Mouse (Mus musculus): ENCODE data around the gene Flnb. TPM values are rescaled to one million over a fixed set of nuclear protein-coding genes. Genes with fewer than 3 reads are reported as not detected.

Flnb gene
- polyA plus RNA-seq, 1 experiment from 2014 or later = 14.4 TPM

- H3K27ac ChIP-seq (ENCODE audit: low read depth, low read length) = no peak overlapping the region
- DNase-seq (ENCODE audit: low spot score) (no peak), ATAC-seq (ENCODE audit: insufficient read depth, low FRiP score, low TSS enrichment) (no peak)
- no peaks in the 10 kb centered on the region for H3K36me3 ChIP-seq (ENCODE audit: control insufficient read depth, insufficient read depth, low read length)
- no peaks in the 10 kb centered on the region for H3K27me3 ChIP-seq (ENCODE audit: control insufficient read depth, insufficient read depth, low read length)
- H3K4me2 ChIP-seq (ENCODE audit: low read depth) = no peak overlapping the region
- H3K9me3 ChIP-seq (ENCODE audit: control insufficient read depth, low read length) = no peaks in the 10 kb centered on the region
- no peak overlapping the region for H3K4me3 ChIP-seq (ENCODE audit: low read depth, low read length)
- H3K4me1 ChIP-seq (ENCODE audit: control insufficient read depth, insufficient read depth, low read length) = 0 out of 2 replicates have a peak, but pooled peaks cover 2% of the 10 kb centered on the region
- 84% methylated on average over 6 of the region's 6 CpGs for WGBS
- no peak overlapping the region for H3K9ac ChIP-seq (ENCODE audit: low read length)
Observed at GRCm38 (mm10) chr14:7854366-7854765, 36.6 kb downstream of the Flnb start.

- Histone ChIP-seq H3K36me3 (ENCODE audit: control insufficient read depth, insufficient read depth, low read length) (no peaks in the 10 kb centered on the region), H3K4me1 (ENCODE audit: control insufficient read depth, insufficient read depth, low read length) (0 out of 2 replicates have a peak, but pooled peaks cover 2% of the 10 kb centered on the region), H3K4me2 (ENCODE audit: low read depth) (no peak overlapping the region), H3K9me3 (ENCODE audit: control insufficient read depth, low read length) (no peaks in the 10 kb centered on the region), H3K4me3 (ENCODE audit: low read depth, low read length) (no peak overlapping the region), H3K27ac (ENCODE audit: low read depth, low read length) (no peak overlapping the region), H3K9ac (ENCODE audit: low read length) (no peak overlapping the region), H3K27me3 (ENCODE audit: control insufficient read depth, insufficient read depth, low read length) (no peaks in the 10 kb centered on the region)
- DNase-seq (ENCODE audit: low spot score) = no peak
- 63% methylated on average over 6 of the region's 6 CpGs for WGBS
- no peak for ATAC-seq (ENCODE audit: insufficient read depth, low FRiP score, low TSS enrichment)
Observed at GRCm38 (mm10) chr14:7855101-7855500, 37.3 kb downstream of the Flnb start.

- 45% methylated on average over 5 of the region's 5 CpGs for WGBS
- H3K27ac ChIP-seq (ENCODE audit: low read depth, low read length) = no peak overlapping the region
- no peak for ATAC-seq (ENCODE audit: insufficient read depth, low FRiP score, low TSS enrichment)
Observed at GRCm38 (mm10) chr14:7855501-7855900, 37.7 kb downstream of the Flnb start.

GRCm38 (mm10) chr14:7856348-7856747 is 38.6 kb downstream of the Flnb start:
- 78% methylated on average over 10 of the region's 10 CpGs for WGBS
- Histone ChIP-seq H3K9ac (ENCODE audit: low read length) (no peak overlapping the region), H3K9me3 (ENCODE audit: control insufficient read depth, low read length) (no peaks in the 10 kb centered on the region), H3K36me3 (ENCODE audit: control insufficient read depth, insufficient read depth, low read length) (no peaks in the 10 kb centered on the region), H3K27ac (ENCODE audit: low read depth, low read length) (no peak overlapping the region), H3K4me1 (ENCODE audit: control insufficient read depth, insufficient read depth, low read length) (0 out of 2 replicates have a peak, but pooled peaks cover 2% of the 10 kb centered on the region), H3K27me3 (ENCODE audit: control insufficient read depth, insufficient read depth, low read length) (no peaks in the 10 kb centered on the region), H3K4me2 (ENCODE audit: low read depth) (no peak overlapping the region), H3K4me3 (ENCODE audit: low read depth, low read length) (no peak overlapping the region)
- DNase-seq (ENCODE audit: low spot score) = no peak
- ATAC-seq (ENCODE audit: insufficient read depth, low FRiP score, low TSS enrichment) = no peak

More at GRCm38 (mm10) chr14:7855501-7855900, 37.7 kb downstream of the Flnb start:
- DNase-seq (ENCODE audit: low spot score) = no peak
- H3K9ac ChIP-seq (ENCODE audit: low read length) = no peak overlapping the region
- H3K36me3 ChIP-seq (ENCODE audit: control insufficient read depth, insufficient read depth, low read length) = no peaks in the 10 kb centered on the region
- no peaks in the 10 kb centered on the region for H3K9me3 ChIP-seq (ENCODE audit: control insufficient read depth, low read length)
- no peaks in the 10 kb centered on the region for H3K27me3 ChIP-seq (ENCODE audit: control insufficient read depth, insufficient read depth, low read length)
- no peak overlapping the region for H3K4me2 ChIP-seq (ENCODE audit: low read depth)
- 0 out of 2 replicates have a peak, but pooled peaks cover 2% of the 10 kb centered on the region for H3K4me1 ChIP-seq (ENCODE audit: control insufficient read depth, insufficient read depth, low read length)
- H3K4me3 ChIP-seq (ENCODE audit: low read depth, low read length) = no peak overlapping the region

GRCm38 (mm10) chr14:7857835-7858234 is 40.1 kb downstream of the Flnb start:
- Histone ChIP-seq H3K36me3 (ENCODE audit: control insufficient read depth, insufficient read depth, low read length) (no peaks in the 10 kb centered on the region), H3K4me2 (ENCODE audit: low read depth) (no peak overlapping the region), H3K9ac (ENCODE audit: low read length) (no peak overlapping the region), H3K4me3 (ENCODE audit: low read depth, low read length) (no peak overlapping the region), H3K27ac (ENCODE audit: low read depth, low read length) (no peak overlapping the region), H3K27me3 (ENCODE audit: control insufficient read depth, insufficient read depth, low read length) (no peaks in the 10 kb centered on the region), H3K9me3 (ENCODE audit: control insufficient read depth, low read length) (no peaks in the 10 kb centered on the region), H3K4me1 (ENCODE audit: control insufficient read depth, insufficient read depth, low read length) (0 out of 2 replicates have a peak, but pooled peaks cover 2% of the 10 kb centered on the region)
- ATAC-seq (ENCODE audit: insufficient read depth, low FRiP score, low TSS enrichment) = no peak
- 84% methylated on average over 3 of the region's 3 CpGs for WGBS
- no peak for DNase-seq (ENCODE audit: low spot score)

- no peak for DNase-seq (ENCODE audit: low spot score)
- Histone ChIP-seq H3K4me1 (ENCODE audit: control insufficient read depth, insufficient read depth, low read length) (0 out of 2 replicates have a peak, but pooled peaks cover 2% of the 10 kb centered on the region), H3K4me2 (ENCODE audit: low read depth) (no peak overlapping the region), H3K36me3 (ENCODE audit: control insufficient read depth, insufficient read depth, low read length) (no peaks in the 10 kb centered on the region), H3K27me3 (ENCODE audit: control insufficient read depth, insufficient read depth, low read length) (no peaks in the 10 kb centered on the region), H3K9me3 (ENCODE audit: control insufficient read depth, low read length) (no peaks in the 10 kb centered on the region), H3K9ac (ENCODE audit: low read length) (no peak overlapping the region), H3K27ac (ENCODE audit: low read depth, low read length) (no peak overlapping the region), H3K4me3 (ENCODE audit: low read depth, low read length) (no peak overlapping the region)
- no peak for ATAC-seq (ENCODE audit: insufficient read depth, low FRiP score, low TSS enrichment)
- WGBS = 64% methylated on average over 4 of the region's 4 CpGs
Observed at GRCm38 (mm10) chr14:7858430-7858829, 40.7 kb downstream of the Flnb start.

- Histone ChIP-seq H3K9me3 (ENCODE audit: control insufficient read depth, low read length) (no peaks in the 10 kb centered on the region), H3K9ac (ENCODE audit: low read length) (no peak overlapping the region), H3K36me3 (ENCODE audit: control insufficient read depth, insufficient read depth, low read length) (no peaks in the 10 kb centered on the region), H3K27ac (ENCODE audit: low read depth, low read length) (no peak overlapping the region), H3K4me3 (ENCODE audit: low read depth, low read length) (no peak overlapping the region), H3K27me3 (ENCODE audit: control insufficient read depth, insufficient read depth, low read length) (no peaks in the 10 kb centered on the region), H3K4me1 (ENCODE audit: control insufficient read depth, insufficient read depth, low read length) (no peaks in the 10 kb centered on the region), H3K4me2 (ENCODE audit: low read depth) (no peak overlapping the region)
- ATAC-seq (ENCODE audit: insufficient read depth, low FRiP score, low TSS enrichment) (no peak), DNase-seq (ENCODE audit: low spot score) (no peak)
- 88% methylated on average over 8 of the region's 8 CpGs for WGBS
Observed at GRCm38 (mm10) chr14:7860525-7861154, 42.9 kb downstream of the Flnb start.

GRCm38 (mm10) chr14:7861275-7861674 is 43.5 kb downstream of the Flnb start:
- 100% methylated on average over 1 of the region's 1 CpGs for WGBS

GRCm38 (mm10) chr14:7862226-7862625 is 44.5 kb downstream of the Flnb start:
- H3K27ac ChIP-seq (ENCODE audit: low read depth, low read length) = no peak overlapping the region
- H3K4me1 ChIP-seq (ENCODE audit: control insufficient read depth, insufficient read depth, low read length) = no peaks in the 10 kb centered on the region
- WGBS = 97% methylated on average over 2 of the region's 2 CpGs
- no peak overlapping the region for H3K9ac ChIP-seq (ENCODE audit: low read length)
- H3K4me3 ChIP-seq (ENCODE audit: low read depth, low read length) = no peak overlapping the region
- no peaks in the 10 kb centered on the region for H3K36me3 ChIP-seq (ENCODE audit: control insufficient read depth, insufficient read depth, low read length)
- ATAC-seq (ENCODE audit: insufficient read depth, low FRiP score, low TSS enrichment) (no peak), DNase-seq (ENCODE audit: low spot score) (no peak)
- no peak overlapping the region for H3K4me2 ChIP-seq (ENCODE audit: low read depth)
- H3K27me3 ChIP-seq (ENCODE audit: control insufficient read depth, insufficient read depth, low read length) = no peaks in the 10 kb centered on the region
- no peaks in the 10 kb centered on the region for H3K9me3 ChIP-seq (ENCODE audit: control insufficient read depth, low read length)

More at GRCm38 (mm10) chr14:7861275-7861674, 43.5 kb downstream of the Flnb start:
- H3K27ac ChIP-seq (ENCODE audit: low read depth, low read length) = no peak overlapping the region
- H3K36me3 ChIP-seq (ENCODE audit: control insufficient read depth, insufficient read depth, low read length) = no peaks in the 10 kb centered on the region
- H3K9me3 ChIP-seq (ENCODE audit: control insufficient read depth, low read length) = no peaks in the 10 kb centered on the region
- H3K9ac ChIP-seq (ENCODE audit: low read length) = no peak overlapping the region
- H3K4me3 ChIP-seq (ENCODE audit: low read depth, low read length) = no peak overlapping the region
- H3K27me3 ChIP-seq (ENCODE audit: control insufficient read depth, insufficient read depth, low read length) = no peaks in the 10 kb centered on the region
- H3K4me2 ChIP-seq (ENCODE audit: low read depth) = no peak overlapping the region
- no peak for ATAC-seq (ENCODE audit: insufficient read depth, low FRiP score, low TSS enrichment)
- no peak for DNase-seq (ENCODE audit: low spot score)
- no peaks in the 10 kb centered on the region for H3K4me1 ChIP-seq (ENCODE audit: control insufficient read depth, insufficient read depth, low read length)

Measured in neural tube, embryonic 11.5 days (tissue).